Mouse (Mus musculus): ENCODE measurements around the gene Adcy2. TPM values are rescaled to one million over a fixed set of nuclear protein-coding genes. Genes with fewer than 3 reads are reported as not detected.

Adcy2 gene
- polyA plus RNA-seq (2015; fragmentation: Nextera tagmentation; extraction: Ambion mirVana), result 1.8 and 2.0 TPM in 2 replicates

DNA sequence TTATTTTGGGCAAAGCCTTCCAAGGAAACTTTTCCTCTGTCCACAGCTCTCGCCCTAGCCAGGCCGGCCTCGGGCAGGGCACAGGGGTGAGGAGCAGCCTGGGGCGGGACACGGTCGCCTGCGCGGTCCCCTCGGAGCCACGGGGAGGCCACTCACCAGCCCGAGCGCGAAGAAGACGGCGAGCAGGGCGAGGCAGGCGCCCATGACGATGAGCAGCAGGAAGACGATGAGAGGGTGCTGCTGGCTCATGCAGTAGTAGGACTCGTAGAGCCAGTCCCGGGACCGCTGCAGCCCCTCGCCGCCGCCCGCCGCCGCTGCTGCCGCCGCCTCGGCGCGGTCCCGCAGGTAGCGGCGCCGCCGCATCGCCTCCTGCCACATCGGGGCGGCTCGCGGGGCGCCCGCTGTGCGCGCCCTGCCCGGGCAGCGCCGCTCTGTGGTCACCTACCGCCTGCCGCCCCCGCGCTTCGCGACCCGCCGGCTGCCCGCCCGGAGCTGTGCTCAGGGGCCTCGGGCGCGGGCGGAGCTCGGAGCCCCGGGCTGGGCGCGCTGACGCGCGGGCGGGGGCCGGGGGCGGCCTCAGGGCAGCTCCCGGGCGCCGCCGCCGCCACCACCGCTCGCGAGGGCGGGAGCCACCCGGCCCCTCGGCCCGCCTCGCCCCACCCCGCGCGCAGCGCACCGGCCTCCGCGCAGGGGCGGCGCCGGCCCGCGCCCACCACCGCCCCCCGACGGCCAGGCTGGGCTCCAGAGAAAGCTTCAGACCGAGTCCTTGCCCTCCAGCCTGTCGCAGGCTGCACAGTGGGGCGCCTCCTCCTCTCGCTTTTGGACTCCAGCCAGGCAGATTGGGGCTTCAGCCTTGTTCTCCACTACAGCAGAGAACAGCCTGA is at the start of gene Adcy2:
Adcy2 (minus strand) TSS at position 624 of the 884 bp plus-strand sequence.

DNA sequence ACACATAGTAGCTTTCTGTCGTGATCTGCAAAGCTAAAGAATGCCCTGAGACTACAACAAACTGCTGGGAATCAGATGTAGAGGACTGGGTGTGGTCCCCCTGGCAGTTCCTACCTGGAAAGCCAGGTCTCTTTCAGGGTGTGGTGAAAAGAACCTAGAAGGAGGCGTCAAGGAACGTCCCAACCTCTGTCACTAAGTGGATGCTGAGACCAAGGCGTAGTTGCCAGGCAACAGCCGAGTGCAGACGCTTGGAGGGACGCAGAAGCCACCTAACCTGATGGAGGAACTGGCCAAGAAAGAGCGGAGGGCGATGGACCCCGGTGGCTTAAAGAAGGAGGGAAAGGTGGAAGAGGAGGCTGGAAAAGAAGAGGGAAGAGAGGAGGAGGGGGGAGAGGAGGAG is 402.1 kb downstream of the Adcy2 start, which contains the start of gene 1700001L19Rik:
1700001L19Rik (plus strand) TSS at position 223 of the 400 bp plus-strand sequence.

DNA sequence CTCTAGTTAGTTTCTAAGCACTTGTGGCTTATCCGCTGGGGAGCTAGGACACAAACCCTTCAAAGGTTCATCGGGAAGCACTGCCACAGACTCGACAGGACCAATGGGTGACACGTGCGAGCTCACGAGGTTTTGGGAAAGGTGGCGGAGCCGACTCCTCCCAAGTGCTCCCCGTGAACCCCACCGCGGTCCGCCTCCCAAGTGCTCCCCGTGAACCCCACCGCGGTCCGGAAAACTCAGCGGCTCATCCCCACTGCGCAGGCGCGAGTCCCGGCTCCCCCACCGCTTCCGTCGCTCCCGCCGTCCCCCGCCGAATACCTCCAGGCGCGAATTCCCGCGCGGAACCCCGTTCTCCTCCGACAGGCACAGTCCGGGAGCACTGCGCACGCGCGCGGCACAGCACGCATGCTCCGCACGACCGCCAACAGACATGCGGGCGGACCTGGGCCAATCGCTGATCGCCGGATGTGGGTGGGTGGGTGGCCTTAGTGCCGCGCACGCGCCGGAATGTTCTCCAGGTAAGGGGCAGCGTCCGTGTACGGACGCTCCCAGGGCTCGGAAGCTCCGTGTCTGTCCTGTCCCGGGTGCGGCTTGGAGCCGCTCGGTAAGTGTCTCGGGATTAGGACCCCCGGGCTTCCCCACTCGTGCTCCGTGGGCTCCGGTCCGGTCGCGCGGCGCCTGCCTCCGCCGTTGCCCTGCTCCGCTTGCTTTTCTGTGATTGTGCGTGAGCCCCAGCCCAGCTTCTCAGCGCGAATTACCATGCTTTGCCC is 417.4 kb downstream of the Adcy2 start, which contains the start of the genes Mtrr and Fastkd3:
Mtrr (minus strand) TSS at position 403 of the 770 bp plus-strand sequence.
Fastkd3 (plus strand) TSS at position 488 of the 770 bp plus-strand sequence.

